Mouse (Mus musculus) liver, adult 2 months (tissue): ENCODE results near the gene Trpv4.

Experiments used
- CTCF ChIP-seq: fragments of 200-500 bp; IDR thresholded peaks from 2 replicates; pipeline ENCODE4 v1.5.1; 2011; ENCODE audit warnings: low read depth, low read length, control low read depth
- POLR2A ChIP-seq: fragments of 200-500 bp; IDR thresholded peaks from 2 replicates; pipeline ENCODE4 v1.6.1; 2011; ENCODE audit warnings: low read length, control low read depth; ENCODE audit not compliant: insufficient read depth; ENCODE audit errors: extremely low read depth

GRCm38 (mm10) chr5:114589454-114589853 lies 68.8 kb downstream of the Trpv4 start:
- TF ChIP-seq CTCF = no peak
- TF ChIP-seq POLR2A = no peak
